Mouse (Mus musculus): ENCODE results near the gene Tnni3k. TPM values are rescaled to one million over a fixed set of nuclear protein-coding genes. Genes with fewer than 3 reads are reported as not detected.

Tnni3k gene
- total RNA-seq, 1 experiment: not detected

DNA sequence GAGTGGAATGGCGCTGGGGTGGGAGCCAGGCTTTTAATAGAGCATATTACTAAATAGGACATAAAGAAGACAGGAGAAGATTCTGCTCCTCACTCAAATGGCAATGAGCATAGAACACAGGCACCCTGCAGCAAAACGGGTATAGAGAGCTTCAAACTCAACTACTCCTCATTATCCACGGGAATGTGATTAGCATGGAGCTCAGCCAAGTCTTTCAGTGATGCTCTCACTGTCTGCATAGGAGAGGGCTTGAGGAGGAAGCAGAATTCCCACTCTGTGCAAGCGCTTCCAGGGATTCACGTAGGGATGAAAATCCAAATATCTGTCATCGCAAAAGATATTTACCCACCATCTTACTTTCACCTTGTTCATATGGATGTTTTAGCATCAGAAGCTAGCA lies 141.6 kb downstream of the Tnni3k start:
- no peak overlapping the region for H3K4me3 ChIP-seq (ENCODE audit: insufficient read depth in 1 of 2, low read depth in 1 of 2, low read length in 2 of 2, poor library complexity in 1 of 2, severe bottlenecking in 1 of 2)
- no peaks in the 10 kb centered on the region for H3K36me3 ChIP-seq (ENCODE audit: control insufficient read depth, insufficient read depth, low read length, poor library complexity, severe bottlenecking)
- H3K4me1 ChIP-seq (ENCODE audit: control insufficient read depth in 2 of 2, insufficient read depth in 2 of 2, low read length in 2 of 2, poor library complexity in 1 of 2): no peaks in the 10 kb centered on the region
- H3K9ac ChIP-seq (ENCODE audit: insufficient read depth, low read depth, low read length, poor library complexity, severe bottlenecking): no peak overlapping the region
- H3K9me3 ChIP-seq (ENCODE audit: control insufficient read depth, insufficient read depth, low read depth, low read length): no peaks in the 10 kb centered on the region
- no peak for DNase-seq (ENCODE audit: low read depth, low spot score)
- H3K27ac ChIP-seq (ENCODE audit: insufficient read depth, low read depth, low read length, poor library complexity, severe bottlenecking): no peak overlapping the region
- TF ChIP-seq MAFK (IDR thresholded peaks at IDR 0.05; ENCODE audit: insufficient read depth, low read depth, low read length): no peak
- no peak for TF ChIP-seq HCFC1 (IDR thresholded peaks at IDR 0.05; ENCODE audit: borderline replicate concordance, insufficient read depth, low read length)
- TF ChIP-seq CHD2 (IDR thresholded peaks at IDR 0.05; ENCODE audit: low read depth, low read length): no peak
- no peak for TF ChIP-seq ZC3H11A (IDR thresholded peaks at IDR 0.05; ENCODE audit: borderline replicate concordance, low read depth, low read length)
- no peak for TF ChIP-seq ZNF384 (IDR thresholded peaks at IDR 0.05; ENCODE audit: low read depth, low read length)
- in situ Hi-C loops (cut with MboI; ENCODE audit: low sequenced_read_pairs in 2 of 2, unreplicated experiment in 2 of 2): no loop called here

DNA sequence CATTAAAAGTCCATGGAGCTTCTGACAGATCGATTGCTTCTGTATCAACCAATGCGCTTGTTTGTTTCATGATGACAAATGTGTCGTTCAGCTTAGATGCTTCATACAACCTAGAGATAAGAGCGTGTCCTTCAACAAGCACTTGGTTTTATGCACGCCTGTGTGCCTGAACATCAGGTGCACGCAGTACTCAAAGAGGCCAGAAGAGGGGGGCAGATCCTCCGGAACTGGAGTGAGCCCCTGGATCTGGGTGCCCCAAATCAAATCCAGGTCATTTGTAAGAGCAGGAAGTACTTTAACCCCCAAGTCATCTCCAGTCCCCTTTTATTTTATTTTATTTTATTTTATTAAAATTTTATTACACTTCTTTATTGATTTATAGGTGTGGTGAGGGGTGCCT lies 158.5 kb downstream of the Tnni3k start:
- H3K36me3 ChIP-seq (ENCODE audit: control insufficient read depth, insufficient read depth, low read length, poor library complexity, severe bottlenecking): no peaks in the 10 kb centered on the region
- in situ Hi-C loops (cut with MboI; ENCODE audit: low sequenced_read_pairs in 2 of 2, unreplicated experiment in 2 of 2): no loop called here
- peak; percentile 20 for DNase-seq (ENCODE audit: low read depth, low spot score)

DNA sequence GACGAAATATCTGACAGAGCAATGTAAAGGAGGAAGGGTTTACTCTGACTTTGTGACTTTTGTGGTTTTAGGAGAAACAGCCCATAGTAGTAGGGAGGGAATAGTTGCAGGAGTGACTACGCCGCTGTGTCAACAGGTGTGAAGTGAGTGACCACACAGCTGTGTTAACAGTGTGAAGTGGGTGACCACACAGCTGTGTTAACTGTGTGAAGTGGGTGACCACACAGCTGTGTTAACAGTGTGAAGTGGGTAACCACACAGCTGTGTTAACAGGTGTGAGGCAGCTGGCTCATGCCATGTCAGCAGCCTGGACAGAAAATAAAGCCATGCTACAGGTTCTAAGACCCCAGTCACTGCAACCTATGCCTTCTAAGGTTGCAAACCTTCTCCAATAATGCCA lies 162.0 kb downstream of the Tnni3k start:
- TF ChIP-seq HCFC1 (IDR thresholded peaks at IDR 0.05; ENCODE audit: borderline replicate concordance, insufficient read depth, low read length) (no peak), CHD2 (IDR thresholded peaks at IDR 0.05; ENCODE audit: low read depth, low read length) (no peak), ZC3H11A (IDR thresholded peaks at IDR 0.05; ENCODE audit: borderline replicate concordance, low read depth, low read length) (no peak), MAFK (IDR thresholded peaks at IDR 0.05; ENCODE audit: insufficient read depth, low read depth, low read length) (no peak), ZNF384 (IDR thresholded peaks at IDR 0.05; ENCODE audit: low read depth, low read length) (no peak)
- Histone ChIP-seq H3K4me1 (ENCODE audit: control insufficient read depth in 2 of 2, insufficient read depth in 2 of 2, low read length in 2 of 2, poor library complexity in 1 of 2) (no peaks in the 10 kb centered on the region), H3K9ac (ENCODE audit: insufficient read depth, low read depth, low read length, poor library complexity, severe bottlenecking) (no peak overlapping the region), H3K36me3 (ENCODE audit: control insufficient read depth, insufficient read depth, low read length, poor library complexity, severe bottlenecking) (no peaks in the 10 kb centered on the region), H3K9me3 (ENCODE audit: control insufficient read depth, insufficient read depth, low read depth, low read length) (no peaks in the 10 kb centered on the region), H3K27ac (ENCODE audit: insufficient read depth, low read depth, low read length, poor library complexity, severe bottlenecking) (no peak overlapping the region), H3K4me3 (ENCODE audit: insufficient read depth in 1 of 2, low read depth in 1 of 2, low read length in 2 of 2, poor library complexity in 1 of 2, severe bottlenecking in 1 of 2) (no peak overlapping the region)
- in situ Hi-C loops (cut with MboI; ENCODE audit: low sequenced_read_pairs in 2 of 2, unreplicated experiment in 2 of 2): no loop called here
- DNase-seq (ENCODE audit: low read depth, low spot score): no peak

More for the DNA sequence above, 158.5 kb downstream of the Tnni3k start:
- Histone ChIP-seq H3K4me1 (ENCODE audit: control insufficient read depth in 2 of 2, insufficient read depth in 2 of 2, low read length in 2 of 2, poor library complexity in 1 of 2) (no peaks in the 10 kb centered on the region), H3K27ac (ENCODE audit: insufficient read depth, low read depth, low read length, poor library complexity, severe bottlenecking) (no peak overlapping the region), H3K9me3 (ENCODE audit: control insufficient read depth, insufficient read depth, low read depth, low read length) (no peaks in the 10 kb centered on the region), H3K9ac (ENCODE audit: insufficient read depth, low read depth, low read length, poor library complexity, severe bottlenecking) (no peak overlapping the region), H3K4me3 (ENCODE audit: insufficient read depth in 1 of 2, low read depth in 1 of 2, low read length in 2 of 2, poor library complexity in 1 of 2, severe bottlenecking in 1 of 2) (no peak overlapping the region)
- no peak for TF ChIP-seq MAFK (IDR thresholded peaks at IDR 0.05; ENCODE audit: insufficient read depth, low read depth, low read length)
- TF ChIP-seq CHD2 (IDR thresholded peaks at IDR 0.05; ENCODE audit: low read depth, low read length): no peak
- TF ChIP-seq HCFC1 (IDR thresholded peaks at IDR 0.05; ENCODE audit: borderline replicate concordance, insufficient read depth, low read length): no peak
- no peak for TF ChIP-seq ZNF384 (IDR thresholded peaks at IDR 0.05; ENCODE audit: low read depth, low read length)
- TF ChIP-seq ZC3H11A (IDR thresholded peaks at IDR 0.05; ENCODE audit: borderline replicate concordance, low read depth, low read length): no peak

DNA sequence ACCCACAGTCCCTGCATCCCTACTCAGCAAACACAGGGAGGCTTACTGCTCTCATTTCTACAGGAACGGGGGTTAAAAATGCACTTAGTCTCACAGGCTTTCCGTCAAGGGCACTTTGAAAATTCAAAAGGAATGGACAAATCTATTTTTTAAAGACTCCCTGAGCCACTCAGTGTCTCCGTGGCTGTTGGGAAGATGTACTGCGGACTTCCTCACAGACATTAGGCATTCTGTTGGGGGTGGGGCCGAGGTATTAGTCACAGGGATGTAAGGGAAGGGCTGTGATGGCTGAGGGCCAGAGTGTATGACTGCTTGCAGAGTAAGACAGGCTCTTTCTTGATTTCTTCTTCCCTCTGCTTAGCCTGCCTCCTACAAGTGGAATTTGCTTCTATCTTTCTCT lies 169.8 kb downstream of the Tnni3k start:
- Histone ChIP-seq H3K9me3 (ENCODE audit: control insufficient read depth, insufficient read depth, low read depth, low read length) (no peaks in the 10 kb centered on the region), H3K27ac (ENCODE audit: insufficient read depth, low read depth, low read length, poor library complexity, severe bottlenecking) (no peak overlapping the region), H3K36me3 (ENCODE audit: control insufficient read depth, insufficient read depth, low read length, poor library complexity, severe bottlenecking) (no peaks in the 10 kb centered on the region), H3K9ac (ENCODE audit: insufficient read depth, low read depth, low read length, poor library complexity, severe bottlenecking) (no peak overlapping the region), H3K4me3 (ENCODE audit: insufficient read depth in 1 of 2, low read depth in 1 of 2, low read length in 2 of 2, poor library complexity in 1 of 2, severe bottlenecking in 1 of 2) (no peak overlapping the region), H3K4me1 (ENCODE audit: control insufficient read depth in 2 of 2, insufficient read depth in 2 of 2, low read length in 2 of 2, poor library complexity in 1 of 2) (no peaks in the 10 kb centered on the region)
- DNase-seq (ENCODE audit: low read depth, low spot score): no peak
- in situ Hi-C loops (cut with MboI; ENCODE audit: low sequenced_read_pairs in 2 of 2, unreplicated experiment in 2 of 2): no loop called here
- TF ChIP-seq HCFC1 (IDR thresholded peaks at IDR 0.05; ENCODE audit: borderline replicate concordance, insufficient read depth, low read length): no peak
- TF ChIP-seq ZC3H11A (IDR thresholded peaks at IDR 0.05; ENCODE audit: borderline replicate concordance, low read depth, low read length): no peak
- TF ChIP-seq ZNF384 (IDR thresholded peaks at IDR 0.05; ENCODE audit: low read depth, low read length): no peak
- no peak for TF ChIP-seq CHD2 (IDR thresholded peaks at IDR 0.05; ENCODE audit: low read depth, low read length)
- TF ChIP-seq MAFK (IDR thresholded peaks at IDR 0.05; ENCODE audit: insufficient read depth, low read depth, low read length): no peak

DNA sequence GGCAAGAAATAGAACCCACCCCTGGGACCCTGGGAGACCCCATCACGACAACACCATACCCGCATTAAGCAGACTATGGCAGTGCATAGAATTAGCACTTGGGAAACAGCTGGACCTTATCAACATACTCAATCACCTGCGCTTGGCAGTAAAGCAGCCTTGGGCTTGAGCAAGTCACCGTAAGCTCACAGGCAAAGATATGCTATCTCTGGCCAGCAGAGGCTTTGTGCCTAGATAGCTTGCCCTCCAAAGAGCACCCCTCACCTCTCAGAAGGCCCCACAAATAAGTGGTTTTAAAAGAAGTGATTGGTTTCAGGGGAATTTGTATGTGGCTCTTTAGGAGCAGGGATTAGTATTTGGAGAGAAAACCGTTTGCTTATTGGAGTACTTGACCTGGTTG lies 170.2 kb downstream of the Tnni3k start:
- no peak overlapping the region for H3K9ac ChIP-seq (ENCODE audit: insufficient read depth, low read depth, low read length, poor library complexity, severe bottlenecking)
- in situ Hi-C loops (cut with MboI; ENCODE audit: low sequenced_read_pairs in 2 of 2, unreplicated experiment in 2 of 2): no loop called here
- H3K4me1 ChIP-seq (ENCODE audit: control insufficient read depth in 2 of 2, insufficient read depth in 2 of 2, low read length in 2 of 2, poor library complexity in 1 of 2): no peaks in the 10 kb centered on the region
- DNase-seq (ENCODE audit: low read depth, low spot score): no peak
- no peak overlapping the region for H3K27ac ChIP-seq (ENCODE audit: insufficient read depth, low read depth, low read length, poor library complexity, severe bottlenecking)
- no peak for TF ChIP-seq CHD2 (IDR thresholded peaks at IDR 0.05; ENCODE audit: low read depth, low read length)
- no peak for TF ChIP-seq HCFC1 (IDR thresholded peaks at IDR 0.05; ENCODE audit: borderline replicate concordance, insufficient read depth, low read length)
- no peak for TF ChIP-seq MAFK (IDR thresholded peaks at IDR 0.05; ENCODE audit: insufficient read depth, low read depth, low read length)
- no peak for TF ChIP-seq ZC3H11A (IDR thresholded peaks at IDR 0.05; ENCODE audit: borderline replicate concordance, low read depth, low read length)
- TF ChIP-seq ZNF384 (IDR thresholded peaks at IDR 0.05; ENCODE audit: low read depth, low read length): no peak
- H3K4me3 ChIP-seq (ENCODE audit: insufficient read depth in 1 of 2, low read depth in 1 of 2, low read length in 2 of 2, poor library complexity in 1 of 2, severe bottlenecking in 1 of 2): no peak overlapping the region
- no peaks in the 10 kb centered on the region for H3K9me3 ChIP-seq (ENCODE audit: control insufficient read depth, insufficient read depth, low read depth, low read length)
- H3K36me3 ChIP-seq (ENCODE audit: control insufficient read depth, insufficient read depth, low read length, poor library complexity, severe bottlenecking): no peaks in the 10 kb centered on the region
